8 mouse cellular contexts compared by ENCODE assay signal in genomic region chr3:135521963-135522362, GRCm38 (mm10). TPM values are rescaled to one million over a fixed set of nuclear protein-coding genes. Genes with fewer than 3 reads are reported as not detected.
DNase-seq lines count a peak whose midpoint lies in the region; ATAC-seq and TF ChIP-seq lines count a peak whose summit lies in the region.

No protein-coding gene starts in this region.

- peaks cover 45% of the 10 kb centered on the region for H3K4me1 ChIP-seq in megakaryocyte, embryonic 14.5 days
- H3K4me1 ChIP-seq in lung, postnatal 0 days (ENCODE audit: insufficient read depth, low read depth, low read length): peaks cover 4% of the 10 kb centered on the region; the same call in 1 of the 2 replicates
- H3K4me1 ChIP-seq in forebrain, embryonic 16.5 days (replicated peaks; ENCODE audit: control insufficient read depth, insufficient read depth, low read length): no peaks in the 10 kb centered on the region

- H3K4me2 ChIP-seq in lung, postnatal 0 days (replicated peaks; ENCODE audit: low read depth, low read length): peak overlapping the region; percentile 34
- H3K4me2 ChIP-seq in forebrain, embryonic 16.5 days (ENCODE audit: low read length): no peak overlapping the region

- H3K9me3 ChIP-seq in megakaryocyte, embryonic 14.5 days: no peaks in the 10 kb centered on the region
- H3K9me3 ChIP-seq in lung, postnatal 0 days (ENCODE audit: low read length): no peaks in the 10 kb centered on the region
- no peaks in the 10 kb centered on the region for H3K9me3 ChIP-seq in forebrain, embryonic 16.5 days (ENCODE audit: control insufficient read depth, low read length)

- H3K27me3 ChIP-seq in megakaryocyte, embryonic 14.5 days (replicated peaks): no peaks in the 10 kb centered on the region
- no peaks in the 10 kb centered on the region for H3K27me3 ChIP-seq in lung, postnatal 0 days (replicated peaks; ENCODE audit: insufficient read depth, low read length)
- H3K27me3 ChIP-seq in forebrain, embryonic 16.5 days (replicated peaks; ENCODE audit: control insufficient read depth, insufficient read depth, low read length): no peaks in the 10 kb centered on the region

- DNase-seq in gastrocnemius, postnatal 25 days: peak; percentile 85
- DNase-seq in kidney, adult 8-10 months: peak; percentile 60 to 68
- peak; percentile 94 for DNase-seq in lung, postnatal 0 days (ENCODE audit: low spot score)
- DNase-seq in thymus, postnatal 14 days: no peak
- no peak for DNase-seq in frontal cortex, adult 2 months (ENCODE audit: extremely low spot score in 1 of 2, low spot score in 1 of 2)

- 11% methylated on average over 4 of the region's 4 CpGs for WGBS in lung, postnatal 0 days
- 73% methylated on average over 4 of the region's 4 CpGs for WGBS in forebrain, embryonic 16.5 days

- TF ChIP-seq EP300 in lung, postnatal 0 days (IDR thresholded peaks at IDR 0.05): peak; percentile 71

- H3K4me3 ChIP-seq in megakaryocyte, embryonic 14.5 days (replicated peaks): peak overlapping the region; percentile 55
- no peak overlapping the region for H3K4me3 ChIP-seq in lung, postnatal 0 days (ENCODE audit: low read depth, low read length)
- no peak overlapping the region for H3K4me3 ChIP-seq in forebrain, embryonic 16.5 days (replicated peaks; ENCODE audit: low read length)

- peak overlapping the region; percentile 81 for H3K27ac ChIP-seq in lung, postnatal 0 days (ENCODE audit: low read length)
- no peak overlapping the region for H3K27ac ChIP-seq in forebrain, embryonic 16.5 days (ENCODE audit: low read length)

- H3K9ac ChIP-seq in lung, postnatal 0 days (replicated peaks; ENCODE audit: low read depth): no peak overlapping the region
- no peak overlapping the region for H3K9ac ChIP-seq in forebrain, embryonic 16.5 days (replicated peaks; ENCODE audit: low read depth, low read length)

- TF ChIP-seq CTCF in lung, postnatal 0 days (IDR thresholded peaks at IDR 0.05): no peak

- peaks cover 45% of the 10 kb centered on the region for H3K36me3 ChIP-seq in megakaryocyte, embryonic 14.5 days (replicated peaks; ENCODE audit: low read length)
- H3K36me3 ChIP-seq in lung, postnatal 0 days (ENCODE audit: insufficient read depth, low read length): no peaks in the 10 kb centered on the region
- H3K36me3 ChIP-seq in forebrain, embryonic 16.5 days (ENCODE audit: control insufficient read depth, insufficient read depth): no peaks in the 10 kb centered on the region

- ATAC-seq in megakaryocyte, adult 5-6 weeks (ENCODE audit: poor library complexity, severe bottlenecking): no peak
- peak; percentile 96 for ATAC-seq in lung, postnatal 0 days
- no peak for ATAC-seq in forebrain, embryonic 16.5 days

RNA-seq across cellular contexts. Expression of gene Manba, which starts 36.6 kb away (rescaled TPM):
- polyA plus RNA-seq in megakaryocyte, embryonic 14.5 days (2012; ENCODE audit: insufficient read depth, low replicate concordance): 1.7 TPM in 1 of 2 replicates, not detected in the other
- total RNA-seq in megakaryocyte, adult 5-6 weeks (2015): 27.7 and 29.0 TPM in 2 replicates
- total RNA-seq in megakaryocyte, adult 5-6 weeks (2017): 28.0 and 31.5 TPM in 2 replicates
- total RNA-seq in gastrocnemius, postnatal 25 days (2021): 1 to 10 TPM; 4.1 to 4.7 TPM
- 9.2 and 9.9 TPM in 2 replicates for polyA plus RNA-seq in lung, postnatal 0 days (2015; fragmentation: Nextera tagmentation; extraction: Ambion mirVana)
- 5.3 and 5.4 TPM in 2 replicates for polyA plus RNA-seq in frontal cortex, adult 2 months (2012; rRNA removed)
- polyA plus RNA-seq in forebrain, embryonic 16.5 days (2015; fragmentation: Nextera tagmentation; extraction: Ambion mirVana): 4.3 and 4.6 TPM in 2 replicates

Comparison
In these comparisons a context has a peak if more than half of its experiments do, and no peak if none do; other contexts are left out.
1. DNase-seq: peak in gastrocnemius, postnatal 25 days (single experiment), kidney, adult 8-10 months (2 of 2) and lung, postnatal 0 days (single experiment); none in thymus, postnatal 14 days (single experiment) and frontal cortex, adult 2 months (0 of 2).